Mouse (Mus musculus) MN1 (cell line): Measurements from ENCODE around the gene Pea15a.

Experiments used
- DNase-seq: peaks from one replicate; pipeline ENCODE4 v3.0.0-alpha.2; 2016; ENCODE audit warnings: low spot score

Pea15a gene

DNA sequence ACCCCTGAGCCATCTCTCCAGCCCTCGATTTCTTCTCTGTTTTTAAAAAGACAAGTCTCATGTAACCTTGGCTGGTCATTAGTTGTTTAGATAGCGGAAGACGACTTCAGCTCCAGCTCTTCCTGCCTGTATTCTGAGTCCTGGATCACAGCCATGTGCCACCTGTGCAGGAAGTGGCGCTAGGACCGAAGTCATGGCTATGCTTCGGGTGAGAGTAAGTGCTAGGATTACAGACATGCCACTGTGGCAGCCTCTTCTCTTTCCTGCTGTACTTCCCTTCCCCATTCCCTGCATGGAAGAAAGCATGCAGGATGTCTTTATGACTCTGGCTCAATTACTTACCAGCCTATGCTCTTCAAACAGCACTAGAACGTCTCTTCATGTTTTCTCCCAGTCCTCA is 27.5 kb downstream of the Pea15a start:
- DNase-seq = no peak

DNA sequence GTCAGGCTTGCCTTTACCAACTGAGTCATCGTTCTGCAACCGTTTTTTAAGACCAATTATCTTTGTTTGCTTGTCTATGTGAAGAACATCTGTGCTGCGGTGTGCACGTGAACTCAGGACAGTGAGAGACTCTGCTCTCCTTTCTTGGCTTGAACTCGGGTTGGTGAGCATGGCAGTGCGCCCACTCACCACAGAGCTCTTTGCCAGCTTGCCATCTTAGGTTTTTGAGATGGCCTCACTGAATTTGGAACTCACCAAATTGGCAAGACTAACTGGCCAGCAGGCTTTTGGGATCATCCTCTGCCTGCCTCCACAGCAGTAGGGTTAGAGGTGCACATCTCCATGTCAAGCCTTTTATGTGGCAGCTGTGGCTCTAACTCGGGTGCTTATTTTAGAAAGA is 28.8 kb downstream of the Pea15a start:
- DNase-seq = no peak

DNA sequence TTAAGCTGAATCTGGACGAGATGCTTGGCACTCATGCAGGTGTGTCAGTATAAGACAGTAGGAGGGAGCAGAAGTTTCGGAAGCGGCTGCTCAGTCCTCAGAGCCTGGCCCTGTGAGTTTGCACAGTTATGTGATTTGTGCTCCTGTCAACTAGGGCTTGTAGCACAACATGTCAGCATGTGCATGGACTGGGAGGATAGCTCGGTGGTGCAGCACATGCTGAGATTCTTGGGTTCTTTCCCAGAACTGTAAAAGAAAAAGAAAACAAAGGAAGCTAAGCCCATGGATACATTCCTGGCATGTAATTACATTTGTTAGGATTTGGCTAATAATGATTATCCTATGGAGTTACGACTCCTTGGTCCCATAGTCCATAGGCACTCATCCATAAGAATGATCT is 33.4 kb downstream of the Pea15a start:
- no peak for DNase-seq

DNA sequence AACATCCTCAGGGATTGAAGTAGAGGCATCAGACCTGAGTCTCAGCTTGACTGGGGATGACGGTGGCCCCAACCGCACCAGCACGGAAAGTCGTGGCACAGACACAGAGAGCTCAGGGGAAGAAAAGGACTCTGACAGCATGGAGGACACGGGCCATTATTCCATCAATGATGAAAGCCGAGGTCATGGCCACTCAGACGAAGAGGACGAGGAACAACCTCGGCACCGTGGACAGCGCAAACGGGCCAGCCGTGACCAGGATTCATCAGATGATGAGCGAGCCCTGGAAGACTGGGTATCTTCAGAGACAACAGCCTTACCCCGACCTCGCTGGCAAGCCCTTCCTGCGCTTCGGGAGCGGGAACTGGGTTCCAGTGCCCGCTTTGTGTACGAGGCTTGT is 34.2 kb downstream of the Pea15a start:
- DNase-seq = no peak

DNA sequence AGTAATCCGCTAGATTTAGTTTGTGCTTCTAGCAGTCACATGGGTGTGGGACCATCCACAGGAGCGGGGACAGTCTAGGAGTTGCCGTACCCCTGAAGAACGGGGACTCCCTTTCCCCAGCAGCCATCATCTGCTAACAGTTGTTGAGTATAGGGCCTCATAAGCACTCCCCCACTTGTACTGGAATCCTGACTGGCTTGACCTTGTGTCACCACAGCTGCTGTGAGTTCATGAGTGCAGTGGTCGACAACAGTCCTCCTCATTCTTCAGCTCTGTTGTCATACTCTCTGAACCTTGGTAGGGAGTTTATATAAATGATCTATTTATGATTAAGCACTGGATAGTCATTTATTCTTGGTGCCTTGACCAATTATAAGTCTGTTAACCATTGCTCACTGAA is 36.8 kb downstream of the Pea15a start:
- DNase-seq = no peak

DNA sequence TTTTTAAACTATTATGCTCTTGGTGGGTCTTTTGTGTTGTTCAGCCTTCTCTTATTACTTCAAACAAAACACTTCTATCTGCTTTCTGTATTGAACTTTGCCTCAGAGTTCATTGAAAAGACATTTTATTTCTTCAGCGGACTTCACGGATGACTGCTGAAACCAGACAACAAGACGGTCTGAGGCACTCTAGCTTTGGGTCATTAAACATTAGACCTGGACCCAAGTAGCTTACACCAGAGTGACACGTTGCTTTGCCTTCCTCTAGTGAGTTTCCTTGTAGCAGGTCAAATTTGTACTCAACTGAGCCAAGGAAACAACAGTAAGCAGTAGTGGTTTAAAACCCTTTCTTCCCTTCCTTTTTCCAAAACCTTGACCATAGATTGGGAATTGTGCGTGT is 38.7 kb downstream of the Pea15a start:
- no peak for DNase-seq

DNA sequence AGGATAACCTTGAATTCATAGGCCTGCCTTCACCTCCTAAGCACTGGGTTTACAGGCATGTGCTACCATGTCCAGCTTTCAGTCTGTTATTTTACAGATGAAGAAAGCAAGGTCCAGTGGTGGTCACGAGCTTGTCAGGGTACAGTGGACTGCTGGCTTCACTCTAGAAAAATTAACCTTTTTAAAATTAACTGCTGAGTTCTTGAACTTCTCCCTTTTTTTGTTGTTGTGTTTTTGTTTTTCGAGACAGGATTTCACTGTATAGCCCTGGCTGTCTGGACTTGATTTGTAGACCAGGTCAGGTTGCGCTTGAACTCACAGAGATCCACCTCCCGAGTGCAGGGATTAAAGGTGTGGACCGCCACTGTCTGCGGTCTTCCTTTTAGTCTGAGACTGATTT is 43.6 kb downstream of the Pea15a start:
- no peak for DNase-seq

DNA sequence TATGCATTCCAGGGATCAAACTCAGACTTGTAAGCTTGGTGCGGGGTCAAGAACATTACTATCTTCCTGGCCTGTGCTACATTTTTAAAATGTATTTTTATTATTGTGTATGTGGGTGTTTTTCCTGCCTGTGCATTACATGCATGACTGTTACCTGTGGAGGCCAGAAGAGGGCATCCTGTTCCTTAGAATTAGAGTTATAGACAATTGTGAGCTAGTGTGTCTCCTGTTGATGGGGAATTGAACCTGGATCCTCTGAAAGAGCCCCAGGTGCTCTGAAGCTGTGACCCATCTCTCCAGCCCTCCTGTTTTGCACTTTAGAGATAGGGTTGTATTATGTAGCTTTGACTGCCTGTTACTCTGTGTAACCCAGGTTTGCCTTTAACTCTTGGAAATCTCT is 44.6 kb downstream of the Pea15a start:
- DNase-seq = peak; percentile 43

DNA sequence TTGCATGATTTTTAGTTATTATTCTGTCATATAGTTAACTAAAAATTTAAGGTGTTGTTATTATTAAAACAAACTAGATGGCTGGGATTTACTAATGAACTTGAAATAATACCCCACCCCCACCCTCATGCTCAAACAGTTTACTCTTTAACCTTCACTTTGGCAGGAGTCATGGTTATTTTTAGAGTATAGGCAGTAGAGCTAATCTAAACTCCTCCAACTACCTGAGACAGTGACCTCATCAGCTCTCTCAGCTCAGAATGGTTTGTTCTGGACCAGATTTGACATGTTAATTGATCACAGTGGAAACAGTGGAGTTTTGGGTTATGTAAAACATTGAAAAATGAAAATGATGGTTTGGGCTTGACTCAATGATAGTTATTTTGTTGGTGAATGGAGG is 46.1 kb downstream of the Pea15a start:
- DNase-seq = no peak

DNA sequence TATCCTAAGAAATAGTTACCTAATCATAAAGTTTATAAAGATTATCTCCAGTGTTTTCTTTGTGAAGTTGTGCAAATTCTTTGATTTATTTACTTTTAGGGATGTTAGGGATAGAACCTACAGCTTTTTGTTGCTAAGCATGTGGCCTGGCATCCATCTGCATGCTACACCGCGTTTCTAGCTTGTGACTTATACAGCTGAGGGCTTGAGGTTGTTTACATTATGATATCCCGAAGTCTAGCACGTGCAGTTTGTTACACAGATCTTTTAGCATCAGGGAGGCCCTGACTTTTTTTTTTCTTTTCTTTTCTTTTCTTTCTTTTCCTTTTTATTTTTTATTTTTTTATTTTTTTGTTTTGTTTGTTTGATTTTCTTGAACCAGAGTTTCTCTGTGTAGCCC is 46.6 kb downstream of the Pea15a start:
- no peak for DNase-seq

DNA sequence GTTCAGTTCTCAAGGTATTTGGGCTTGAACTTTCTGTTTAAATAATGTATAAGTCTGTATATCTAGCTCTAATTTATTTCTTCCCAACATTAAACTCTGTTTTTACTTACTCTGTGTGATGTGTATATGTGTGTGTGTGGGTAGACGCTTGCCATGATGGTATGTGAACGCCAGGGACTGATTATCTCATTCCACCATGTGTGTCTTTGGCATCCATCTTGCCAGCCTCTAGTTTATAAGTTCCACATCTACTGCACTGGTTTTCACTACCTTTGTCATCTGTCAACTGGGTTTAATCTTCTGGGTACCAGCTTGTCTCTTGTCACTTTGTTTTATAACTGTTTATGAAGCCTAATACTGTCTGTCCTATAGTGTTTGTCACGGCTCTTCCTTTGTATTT is 51.1 kb downstream of the Pea15a start:
- DNase-seq = no peak

DNA sequence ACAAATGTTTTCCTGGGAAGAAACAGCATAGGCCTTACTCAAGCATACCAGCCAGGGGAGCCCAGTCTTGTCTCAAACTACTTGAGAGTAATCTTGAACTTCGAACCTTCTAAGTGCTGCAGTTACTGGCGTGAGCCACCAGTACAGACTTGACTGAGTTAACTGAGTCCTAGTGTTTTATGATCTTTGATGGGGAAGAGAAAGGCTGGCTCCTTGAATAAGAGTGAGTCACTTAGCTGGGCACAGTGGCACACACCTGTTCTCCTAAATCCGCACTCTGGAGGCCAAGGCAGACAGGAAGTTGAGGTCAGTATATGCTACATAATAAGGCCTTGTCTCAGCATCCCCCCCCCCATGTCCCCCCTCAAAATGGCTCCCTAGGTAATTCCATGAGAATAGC is 52.1 kb downstream of the Pea15a start:
- DNase-seq = no peak

DNA sequence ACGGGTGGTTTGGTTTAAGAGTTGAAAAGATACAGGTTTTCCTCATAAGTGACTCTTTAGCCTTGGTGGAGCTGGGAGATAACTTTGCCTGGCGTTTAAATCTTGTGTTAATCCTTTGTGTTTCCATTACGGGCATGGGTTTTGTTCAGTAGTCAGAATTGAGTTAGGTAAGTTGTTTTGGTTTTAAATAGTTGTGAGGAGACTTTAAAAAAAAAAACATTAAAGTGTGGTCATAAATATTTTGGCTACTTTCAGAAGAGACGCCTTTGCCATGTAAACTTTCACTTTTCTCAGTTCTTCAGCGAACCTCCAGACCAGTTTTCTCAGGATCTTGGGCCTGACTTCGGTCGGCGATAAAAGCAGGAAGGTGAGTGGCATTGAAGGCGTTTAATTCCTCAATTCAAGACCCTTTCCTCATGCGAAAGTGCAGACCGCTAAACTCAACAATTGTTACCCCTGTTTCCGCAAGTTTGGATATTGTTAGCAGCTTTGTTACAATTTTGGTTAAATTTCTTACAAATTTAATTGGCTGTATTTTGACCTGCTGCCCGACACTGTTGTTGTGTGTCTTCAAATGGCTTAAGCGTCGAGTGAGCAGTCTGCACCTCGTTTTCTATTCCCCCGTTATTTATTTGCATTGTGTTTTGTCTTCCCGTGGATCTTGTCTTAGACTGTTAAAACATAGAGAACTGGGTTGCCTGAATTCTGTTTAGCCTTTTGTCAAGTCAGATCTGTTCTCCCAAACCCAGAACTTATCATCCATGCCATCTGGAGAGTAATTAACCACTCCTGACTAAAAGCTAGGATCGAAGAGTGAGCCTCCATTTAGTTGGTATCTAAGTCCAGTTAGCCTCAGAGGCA is 57.4 kb downstream of the Pea15a start:
- peak; percentile 44 for DNase-seq

DNA sequence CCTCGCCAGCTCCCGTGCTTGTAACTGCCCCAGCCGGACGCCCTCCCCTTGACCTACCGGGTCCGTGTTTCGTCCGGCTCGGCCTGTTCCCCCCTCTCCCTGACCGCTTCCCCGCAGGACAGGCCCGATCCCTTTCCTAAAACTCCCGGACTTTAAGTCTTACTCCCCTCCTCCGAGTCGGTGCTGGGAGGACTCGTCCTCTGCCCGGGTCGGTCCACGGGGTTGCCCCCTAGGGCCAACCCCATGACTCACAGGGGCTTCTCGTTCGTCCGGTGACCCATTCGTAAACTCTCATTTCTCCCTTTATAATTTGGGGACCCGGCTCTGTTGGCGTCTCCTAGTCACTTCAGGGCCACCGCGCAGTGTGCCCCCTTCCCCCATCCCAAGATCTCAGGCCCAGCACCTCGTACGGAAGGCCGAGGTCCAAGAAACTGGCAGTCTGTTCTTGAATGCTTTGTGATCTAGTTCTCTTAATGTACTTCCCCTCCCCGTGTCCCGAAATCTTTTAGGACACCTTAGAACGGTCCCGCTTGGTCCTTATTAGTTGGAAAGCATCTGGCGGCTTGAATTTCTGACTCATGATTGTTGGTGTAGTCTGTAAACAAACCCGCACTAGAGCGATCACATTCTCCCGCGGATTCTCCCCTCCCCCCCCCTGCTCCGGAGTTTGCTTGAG is 58.2 kb downstream of the Pea15a start:
- DNase-seq = peak; percentile 63

DNA sequence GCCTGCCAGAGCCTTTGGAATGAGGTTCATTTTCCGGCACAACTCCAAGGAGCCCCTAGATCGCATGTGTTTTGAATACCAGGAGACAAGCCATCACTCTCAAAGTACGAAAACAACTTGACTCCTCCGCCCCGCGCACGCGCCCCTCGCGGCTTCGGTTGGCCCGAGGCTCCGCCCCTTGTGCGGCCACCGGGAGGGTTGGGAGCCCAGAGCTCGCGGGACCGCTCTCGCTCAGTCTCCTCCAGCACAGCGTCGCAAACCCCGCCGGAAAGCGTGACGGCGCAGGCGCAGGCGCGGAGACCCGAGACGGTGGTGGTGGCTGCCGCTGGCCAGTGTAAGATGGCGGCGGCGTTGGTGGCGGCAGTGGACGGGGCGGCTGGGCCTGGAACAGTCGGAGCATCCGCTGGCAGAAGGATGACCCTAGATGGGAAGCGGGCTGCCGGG is 58.7 kb downstream of the Pea15a start, which contains the start of gene Dcaf8:
Gene Dcaf8 (plus strand): TSS at position 250 of the 444 bp plus-strand sequence.
- peak; percentile 100 for DNase-seq
